ENCODE assay signal across 8 mouse cellular contexts in genomic region chr7:51862842-51863241, GRCm38 (mm10). TPM values are rescaled to one million over a fixed set of nuclear protein-coding genes. Genes with fewer than 3 reads are reported as not detected.
DNase-seq lines count a peak whose midpoint lies in the region; ATAC-seq and TF ChIP-seq lines count a peak whose summit lies in the region.

No protein-coding gene starts in this region.

- TF ChIP-seq POLR2A in embryonic fibroblast, embryonic 13.5 days (IDR thresholded peaks at IDR 0.05; ENCODE audit: low read depth, low read length), result no peak

- ATAC-seq in lung, embryonic 14.5 days (ENCODE audit: insufficient read depth), result no peak
- no peak for ATAC-seq in limb, embryonic 12.5 days (ENCODE audit: insufficient number of reproducible peaks, insufficient read depth, low FRiP score, low TSS enrichment, low read depth)
- ATAC-seq in stomach, embryonic 15.5 days (ENCODE audit: insufficient read depth, low FRiP score, low read depth), result no peak

- peak overlapping the region; percentile 65 for H3K4me2 ChIP-seq in lung, embryonic 14.5 days
- H3K4me2 ChIP-seq in limb, embryonic 12.5 days, result peak overlapping the region; percentile 66
- peak overlapping the region; percentile 91 for H3K4me2 ChIP-seq in stomach, embryonic 15.5 days

- H3K36me3 ChIP-seq in lung, embryonic 14.5 days (ENCODE audit: insufficient read depth), result peaks cover 9% of the 10 kb centered on the region; the same call in 1 of the 2 replicates
- peaks cover 15% of the 10 kb centered on the region for H3K36me3 ChIP-seq in limb, embryonic 12.5 days
- H3K36me3 ChIP-seq in stomach, embryonic 15.5 days, result no peaks in the 10 kb centered on the region

- no peaks in the 10 kb centered on the region for H3K9me3 ChIP-seq in lung, embryonic 14.5 days (ENCODE audit: low read depth, low read length)
- no peaks in the 10 kb centered on the region for H3K9me3 ChIP-seq in limb, embryonic 12.5 days
- H3K9me3 ChIP-seq in stomach, embryonic 15.5 days, result no peaks in the 10 kb centered on the region

- no peak for DNase-seq in lung, embryonic 14.5 days
- no peak for DNase-seq in lung, postnatal 14 days
- no peak for DNase-seq in thymus, postnatal 4 days
- no peak for DNase-seq in urinary bladder, postnatal 25 days (ENCODE audit: low spot score)
- DNase-seq in adrenal gland, adult 8-10 months, result no peak

- no peaks in the 10 kb centered on the region for H3K27me3 ChIP-seq in lung, embryonic 14.5 days (ENCODE audit: insufficient read depth, low read length)
- H3K27me3 ChIP-seq in limb, embryonic 12.5 days, result no peaks in the 10 kb centered on the region
- no peaks in the 10 kb centered on the region for H3K27me3 ChIP-seq in stomach, embryonic 15.5 days (replicated peaks)

- TF ChIP-seq CTCF in lung, embryonic 14.5 days (IDR thresholded peaks at IDR 0.05; ENCODE audit: low read depth), result no peak
- no peak for TF ChIP-seq CTCF in embryonic fibroblast, embryonic 13.5 days (IDR thresholded peaks at IDR 0.05; ENCODE audit: borderline replicate concordance, insufficient read depth, low read length)

- 59% methylated on average over 3 of the region's 3 CpGs for WGBS in lung, embryonic 14.5 days
- WGBS in limb, embryonic 12.5 days, result 64% methylated on average over 3 of the region's 3 CpGs
- WGBS in stomach, embryonic 15.5 days, result 51% methylated on average over 3 of the region's 3 CpGs

- peaks cover 3% of the 10 kb centered on the region; the same call in 1 of the 2 replicates for H3K4me1 ChIP-seq in lung, embryonic 14.5 days (ENCODE audit: insufficient read depth)
- H3K4me1 ChIP-seq in embryonic fibroblast, embryonic 13.5 days (ENCODE audit: control insufficient read depth, insufficient read depth, low read length), result peaks cover 4% of the 10 kb centered on the region
- H3K4me1 ChIP-seq in limb, embryonic 12.5 days (replicated peaks), result peaks cover 33% of the 10 kb centered on the region
- H3K4me1 ChIP-seq in stomach, embryonic 15.5 days, result peaks cover 11% of the 10 kb centered on the region

- no peak overlapping the region for H3K27ac ChIP-seq in lung, embryonic 14.5 days (ENCODE audit: low read depth)
- H3K27ac ChIP-seq in embryonic fibroblast, embryonic 13.5 days (ENCODE audit: insufficient read depth, low read length), result peak overlapping the region; percentile 49; the same call in 1 of the 2 replicates
- no peak overlapping the region for H3K27ac ChIP-seq in limb, embryonic 12.5 days
- H3K27ac ChIP-seq in stomach, embryonic 15.5 days, result no peak overlapping the region

- peak overlapping the region; percentile 71 for H3K4me3 ChIP-seq in lung, embryonic 14.5 days (ENCODE audit: low read depth, low read length)
- H3K4me3 ChIP-seq in embryonic fibroblast, embryonic 13.5 days (ENCODE audit: insufficient read depth, low read length), result peak overlapping the region; percentile 54
- peak overlapping the region; percentile 66 for H3K4me3 ChIP-seq in limb, embryonic 12.5 days (replicated peaks)
- peak overlapping the region; percentile 83 for H3K4me3 ChIP-seq in stomach, embryonic 15.5 days (replicated peaks)

- peak overlapping the region; percentile 84 for H3K9ac ChIP-seq in lung, embryonic 14.5 days
- peak overlapping the region; percentile 90; the same call in 1 of the 2 replicates for H3K9ac ChIP-seq in limb, embryonic 12.5 days (replicated peaks)
- no peak overlapping the region for H3K9ac ChIP-seq in stomach, embryonic 15.5 days

RNA-seq across cellular contexts. Expression of gene Fancf, which starts 0.8 kb away (rescaled TPM):
- polyA plus RNA-seq in lung, embryonic 14.5 days (2014; fragmentation: Nextera tagmentation; extraction: Ambion mirVana), result 12.0 and 15.6 TPM in 2 replicates
- polyA plus RNA-seq in embryonic fibroblast, embryonic 13.5 days (2011; ENCODE audit: insufficient read length, low read depth, missing spikeins), result 11.5 and 15.9 TPM in 2 replicates
- polyA plus RNA-seq in limb, embryonic 12.5 days (2016; fragmentation: Nextera tagmentation; extraction: Ambion mirVana), result 27.0 and 27.2 TPM in 2 replicates
- 10.1 and 10.9 TPM in 2 replicates for polyA plus RNA-seq in stomach, embryonic 15.5 days (2015; fragmentation: Nextera tagmentation; extraction: Ambion mirVana)
- total RNA-seq in adrenal gland, adult 8-10 months (2022), result 10 to 100 TPM; 10.5 to 16.5 (median 13.5) TPM

RNA-seq across cellular contexts. Expression of gene Gas2, which starts 1.0 kb away (rescaled TPM):
- polyA plus RNA-seq in lung, embryonic 14.5 days (2014; fragmentation: Nextera tagmentation; extraction: Ambion mirVana), result 18.2 and 20.6 TPM in 2 replicates
- 63.1 and 139 TPM in 2 replicates for polyA plus RNA-seq in embryonic fibroblast, embryonic 13.5 days (2011; ENCODE audit: insufficient read length, low read depth, missing spikeins)
- 176 and 179 TPM in 2 replicates for polyA plus RNA-seq in limb, embryonic 12.5 days (2016; fragmentation: Nextera tagmentation; extraction: Ambion mirVana)
- 13.1 and 15.4 TPM in 2 replicates for polyA plus RNA-seq in stomach, embryonic 15.5 days (2015; fragmentation: Nextera tagmentation; extraction: Ambion mirVana)
- 10 to 100 TPM; 45.7 to 85.5 (median 58.7) TPM for total RNA-seq in adrenal gland, adult 8-10 months (2022)
